Comparison of ENCODE assay signal across 14 mouse cellular contexts in the genomic region with DNA sequence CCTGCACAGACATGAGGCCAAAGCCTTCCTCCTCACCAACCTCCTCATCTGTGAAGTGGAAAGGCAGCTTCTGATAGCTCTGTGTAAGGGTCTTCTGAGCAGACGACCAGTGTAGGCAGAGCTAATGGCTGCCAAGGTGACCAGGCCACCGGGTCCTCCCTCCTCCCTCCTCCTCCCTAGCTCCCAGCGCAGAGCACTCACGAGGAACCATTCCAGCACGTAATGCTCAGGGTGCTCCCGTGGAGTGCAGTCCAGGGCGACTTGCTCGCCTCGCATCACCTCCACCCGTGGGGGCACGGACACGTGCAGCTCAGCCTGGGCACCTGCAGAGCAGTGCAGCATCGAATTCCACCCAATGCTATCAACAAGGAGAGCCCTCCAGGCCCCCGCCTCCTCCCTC. TPM values are rescaled to one million over a fixed set of nuclear protein-coding genes. Genes with fewer than 3 reads are reported as not detected.
DNase-seq lines count a peak whose midpoint lies in the region; ATAC-seq and TF ChIP-seq lines count a peak whose summit lies in the region.
"Had no signal": no experiment of that assay in that cellular context is flagged by ENCODE, and none has a peak within 500 bp of the region (broad histone marks: within the 10 kb centered on the region; RNA-seq: fewer than 3 reads in every experiment).

No protein-coding gene starts in this region.

- peak overlapping the region; percentile 90 for H3K27ac ChIP-seq in gastrocnemius, adult 2 months
- H3K27ac ChIP-seq in lung, embryonic 16.5 days (ENCODE audit: low read length): peak overlapping the region; percentile 89
- H3K27ac ChIP-seq in hindbrain, embryonic 14.5 days: no peak overlapping the region
- no peak overlapping the region for H3K27ac ChIP-seq in midbrain, embryonic 11.5 days (ENCODE audit: low read depth, low read length)
- H3K27ac ChIP-seq: neural tube, embryonic 12.5 days had no signal

- no peak for DNase-seq in gastrocnemius, adult 2 months
- no peak for DNase-seq in gastrocnemius, postnatal 25 days
- no peak for DNase-seq in lung, postnatal 25 days (ENCODE audit: low spot score)
- DNase-seq in kidney, postnatal 4 days: peak; percentile 46 to 64
- DNase-seq in retina, embryonic 14.5 days (ENCODE audit: low spot score): no peak
- DNase-seq in hindbrain, embryonic 14.5 days (ENCODE audit: low spot score): no peak
- DNase-seq in midbrain, embryonic 11.5 days (ENCODE audit: low spot score, missing footprints): no peak
- DNase-seq: cerebellum, postnatal 10 days; left cerebral cortex, postnatal 4 days had no signal

- no peaks in the 10 kb centered on the region for H3K9me3 ChIP-seq in lung, embryonic 16.5 days (ENCODE audit: control insufficient read depth, low read length)
- H3K9me3 ChIP-seq in hindbrain, embryonic 14.5 days (ENCODE audit: control insufficient read depth, low read length): no peaks in the 10 kb centered on the region
- no peaks in the 10 kb centered on the region for H3K9me3 ChIP-seq in midbrain, embryonic 11.5 days (ENCODE audit: control insufficient read depth, low read length)
- H3K9me3 ChIP-seq: G1E; megakaryocyte, embryonic 14.5 days; neural tube, embryonic 12.5 days had no signal

- peak overlapping the region; percentile 82 for H3K4me2 ChIP-seq in lung, embryonic 16.5 days (ENCODE audit: low read depth, low read length)
- H3K4me2 ChIP-seq in hindbrain, embryonic 14.5 days (replicated peaks): no peak overlapping the region
- no peak overlapping the region for H3K4me2 ChIP-seq in midbrain, embryonic 11.5 days

- peak overlapping the region; percentile 82 for H3K4me3 ChIP-seq in gastrocnemius, adult 2 months
- peak overlapping the region; percentile 71 for H3K4me3 ChIP-seq in lung, embryonic 16.5 days (ENCODE audit: low read length)
- H3K4me3 ChIP-seq in hindbrain, embryonic 14.5 days (replicated peaks; ENCODE audit: low read length): no peak overlapping the region
- no peak overlapping the region for H3K4me3 ChIP-seq in midbrain, embryonic 11.5 days (ENCODE audit: low read depth, low read length)
- H3K4me3 ChIP-seq: megakaryocyte, embryonic 14.5 days; neural tube, embryonic 12.5 days had no signal

- intact Hi-C loops in gastrocnemius, adult 2 months (cut with DNase I): no loop called here

- peaks cover 24% of the 10 kb centered on the region for H3K36me3 ChIP-seq in lung, embryonic 16.5 days (ENCODE audit: control insufficient read depth, insufficient read depth, low read length)
- no peaks in the 10 kb centered on the region for H3K36me3 ChIP-seq in hindbrain, embryonic 14.5 days (replicated peaks; ENCODE audit: control insufficient read depth, insufficient read depth)
- H3K36me3 ChIP-seq in midbrain, embryonic 11.5 days (ENCODE audit: control insufficient read depth, insufficient read depth, low read length): no peaks in the 10 kb centered on the region
- H3K36me3 ChIP-seq: G1E; neural tube, embryonic 12.5 days had no signal

- TF ChIP-seq CTCF in gastrocnemius, adult 2 months (IDR thresholded peaks at IDR 0.05): no peak

- H3K9ac ChIP-seq in lung, embryonic 16.5 days (ENCODE audit: low read length): peak overlapping the region; percentile 92
- H3K9ac ChIP-seq in hindbrain, embryonic 14.5 days: no peak overlapping the region
- H3K9ac ChIP-seq in midbrain, embryonic 11.5 days (ENCODE audit: low read length): no peak overlapping the region
- H3K9ac ChIP-seq: neural tube, embryonic 12.5 days had no signal

- peaks cover 34% of the 10 kb centered on the region for H3K4me1 ChIP-seq in lung, embryonic 16.5 days (replicated peaks; ENCODE audit: control insufficient read depth, insufficient read depth, low read length)
- peaks cover 6% of the 10 kb centered on the region for H3K4me1 ChIP-seq in hindbrain, embryonic 14.5 days (replicated peaks; ENCODE audit: control insufficient read depth, insufficient read depth, low read length)
- peaks cover 13% of the 10 kb centered on the region for H3K4me1 ChIP-seq in midbrain, embryonic 11.5 days (ENCODE audit: control insufficient read depth, insufficient read depth, low read length)

- ATAC-seq in lung, embryonic 16.5 days (ENCODE audit: low read depth): peak; percentile 5; the same call in 1 of the 2 replicates
- no peak for ATAC-seq in hindbrain, embryonic 14.5 days (ENCODE audit: low FRiP score)
- no peak for ATAC-seq in midbrain, embryonic 11.5 days (ENCODE audit: low FRiP score)

- 40% methylated on average over 14 of the region's 14 CpGs for WGBS in lung, embryonic 16.5 days
- WGBS in hindbrain, embryonic 14.5 days: 69% methylated on average over 14 of the region's 14 CpGs
- WGBS in midbrain, embryonic 11.5 days: 60% methylated on average over 14 of the region's 14 CpGs

- H3K27me3 ChIP-seq in lung, embryonic 16.5 days (ENCODE audit: control insufficient read depth, insufficient read depth, low read depth, low read length): no peaks in the 10 kb centered on the region; the same call in 1 of the 2 replicates
- peaks cover 38% of the 10 kb centered on the region for H3K27me3 ChIP-seq in hindbrain, embryonic 14.5 days (ENCODE audit: control insufficient read depth, insufficient read depth, low read length)
- peaks cover 24% of the 10 kb centered on the region for H3K27me3 ChIP-seq in midbrain, embryonic 11.5 days (ENCODE audit: control insufficient read depth, insufficient read depth, low read length)

RNA-seq across cellular contexts. Expression of gene Bcam, which starts 2.6 kb away (rescaled TPM):
- total RNA-seq in gastrocnemius, adult 2 months (2021): 10 to 100 TPM; 21.9 to 26.7 TPM
- total RNA-seq in gastrocnemius, postnatal 25 days (2021): 10 to 100 TPM; 25.3 to 33.9 TPM
- 347 and 379 TPM in 2 replicates for polyA plus RNA-seq in lung, embryonic 16.5 days (2015; fragmentation: Nextera tagmentation; extraction: Ambion mirVana)
- polyA plus RNA-seq in hindbrain, embryonic 14.5 days (2014; fragmentation: Nextera tagmentation; extraction: Ambion mirVana): 17.5 and 18.8 TPM in 2 replicates
- 11.7 and 13.2 TPM in 2 replicates for polyA plus RNA-seq in midbrain, embryonic 11.5 days (2014; fragmentation: Nextera tagmentation; extraction: Ambion mirVana)
- polyA plus RNA-seq: G1E had no signal

RNA-seq across cellular contexts. Expression of gene Nectin2, which starts 18.0 kb away (rescaled TPM):
- 1 to 10 TPM; 1.4 to 1.5 TPM for total RNA-seq in gastrocnemius, adult 2 months (2021)
- total RNA-seq in gastrocnemius, postnatal 25 days (2021): 1 to 10 TPM; 2.1 to 3.9 TPM
- 128 and 131 TPM in 2 replicates for polyA plus RNA-seq in lung, embryonic 16.5 days (2015; fragmentation: Nextera tagmentation; extraction: Ambion mirVana)
- 46.7 and 49.5 TPM in 2 replicates for polyA plus RNA-seq in hindbrain, embryonic 14.5 days (2014; fragmentation: Nextera tagmentation; extraction: Ambion mirVana)
- 48.0 and 52.8 TPM in 2 replicates for polyA plus RNA-seq in midbrain, embryonic 11.5 days (2014; fragmentation: Nextera tagmentation; extraction: Ambion mirVana)

RNA-seq across cellular contexts. Expression of gene Cblc, which starts 28.4 kb away (rescaled TPM):
- total RNA-seq in gastrocnemius, adult 2 months (2021): not detected
- total RNA-seq in gastrocnemius, postnatal 25 days (2021): not detected
- polyA plus RNA-seq in lung, embryonic 16.5 days (2015; fragmentation: Nextera tagmentation; extraction: Ambion mirVana): 17.8 and 18.8 TPM in 2 replicates
- polyA plus RNA-seq in hindbrain, embryonic 14.5 days (2014; fragmentation: Nextera tagmentation; extraction: Ambion mirVana): not detected in 2 replicates
- not detected in 2 replicates for polyA plus RNA-seq in midbrain, embryonic 11.5 days (2014; fragmentation: Nextera tagmentation; extraction: Ambion mirVana)
- total RNA-seq: G1E; layer of hippocampus, adult 8-10 months had no signal
- polyA plus RNA-seq: G1E had no signal

RNA-seq across cellular contexts. Expression of gene Tomm40, which starts 53.0 kb away (rescaled TPM):
- 10 to 100 TPM; 41.0 to 52.4 TPM for total RNA-seq in gastrocnemius, adult 2 months (2021)
- 10 to 100 TPM; 45.1 to 45.4 TPM for total RNA-seq in gastrocnemius, postnatal 25 days (2021)
- polyA plus RNA-seq in lung, embryonic 16.5 days (2015; fragmentation: Nextera tagmentation; extraction: Ambion mirVana): 82.0 and 87.4 TPM in 2 replicates
- polyA plus RNA-seq in hindbrain, embryonic 14.5 days (2014; fragmentation: Nextera tagmentation; extraction: Ambion mirVana): 119 and 128 TPM in 2 replicates
- polyA plus RNA-seq in midbrain, embryonic 11.5 days (2014; fragmentation: Nextera tagmentation; extraction: Ambion mirVana): 113 and 138 TPM in 2 replicates

RNA-seq across cellular contexts. Expression of gene Bcl3, which starts 54.3 kb away (rescaled TPM):
- total RNA-seq in gastrocnemius, adult 2 months (2021): 1 to 10 TPM; 1.3 to 1.5 TPM
- total RNA-seq in gastrocnemius, postnatal 25 days (2021): 1 to 10 TPM; 1.2 TPM
- polyA plus RNA-seq in lung, embryonic 16.5 days (2015; fragmentation: Nextera tagmentation; extraction: Ambion mirVana): 5.4 and 5.7 TPM in 2 replicates
- 0.58 and 0.97 TPM in 2 replicates for polyA plus RNA-seq in hindbrain, embryonic 14.5 days (2014; fragmentation: Nextera tagmentation; extraction: Ambion mirVana)
- 0.47 and 0.67 TPM in 2 replicates for polyA plus RNA-seq in midbrain, embryonic 11.5 days (2014; fragmentation: Nextera tagmentation; extraction: Ambion mirVana)

Comparison
In these comparisons a context has a peak if more than half of its experiments do, and no peak if none do; other contexts are left out.
1. DNase-seq: peak in kidney, postnatal 4 days (2 of 2); none in gastrocnemius, adult 2 months (single experiment), gastrocnemius, postnatal 25 days (single experiment), lung, postnatal 25 days (single experiment), retina, embryonic 14.5 days (single experiment), hindbrain, embryonic 14.5 days (single experiment) and midbrain, embryonic 11.5 days (single experiment).
2. H3K27ac ChIP-seq: peak in gastrocnemius, adult 2 months (single experiment) and lung, embryonic 16.5 days (single experiment); none in hindbrain, embryonic 14.5 days (single experiment) and midbrain, embryonic 11.5 days (single experiment).
3. H3K4me3 ChIP-seq: peak in gastrocnemius, adult 2 months (single experiment) and lung, embryonic 16.5 days (single experiment); none in hindbrain, embryonic 14.5 days (single experiment) and midbrain, embryonic 11.5 days (single experiment).
4. RNA of gene Bcam, which starts 2.6 kb away (polyA plus RNA-seq): 347 to 379 TPM in lung, embryonic 16.5 days; 17.5 to 18.8 TPM in hindbrain, embryonic 14.5 days and 11.7 to 13.2 TPM in midbrain, embryonic 11.5 days; every median in the first group is over 10 times any median in the second.
5. RNA of gene Cblc, which starts 28.4 kb away (polyA plus RNA-seq): 17.8 to 18.8 TPM in lung, embryonic 16.5 days; not detected in hindbrain, embryonic 14.5 days and not detected in midbrain, embryonic 11.5 days; every median in the first group is over 10 times any median in the second.